Mouse (Mus musculus) small intestine, adult 2 months (tissue): ENCODE data around the gene Trub1. TPM values are rescaled to one million over a fixed set of nuclear protein-coding genes. Genes with fewer than 3 reads are reported as not detected.

Experiments
- H3K27ac ChIP-seq: fragments of 200-500 bp; 2 replicates; pipeline ENCODE4 v1.5.1; 2012; ENCODE audit warnings: low read depth, low read length, control low read depth, inconsistent platforms; ENCODE audit not compliant: insufficient read depth
- H3K27me3 ChIP-seq: fragments of 200-500 bp; 2 replicates; pipeline ENCODE4 v1.6.1; 2012; ENCODE audit warnings: mild to moderate bottlenecking, moderate library complexity, low read length, inconsistent platforms; ENCODE audit not compliant: control insufficient read depth, insufficient read depth
- H3K36me3 ChIP-seq: fragments of 200-500 bp; 2 replicates; pipeline ENCODE4 v1.6.1; 2012; ENCODE audit warnings: mild to moderate bottlenecking, low read length, control low read depth, inconsistent platforms; ENCODE audit not compliant: control insufficient read depth, insufficient read depth
- H3K4me1 ChIP-seq: fragments of 200-500 bp; 2 replicates; pipeline ENCODE4 v1.6.1; 2012; ENCODE audit warnings: low read length, inconsistent platforms, mixed read lengths; ENCODE audit not compliant: control insufficient read depth, insufficient read depth, insufficient read length
- H3K4me3 ChIP-seq: fragments of 200-500 bp; 2 replicates; pipeline ENCODE4 v1.5.1; 2012; ENCODE audit warnings: low read depth, mild to moderate bottlenecking, control low read depth, inconsistent platforms, low read length, moderate library complexity
- CTCF ChIP-seq: fragments of 200-500 bp; IDR thresholded peaks from 2 replicates; pipeline ENCODE4 v1.5.1; 2012; ENCODE audit warnings: low read depth, mild to moderate bottlenecking, control low read depth, inconsistent platforms, low read length, moderate library complexity, mixed read lengths; ENCODE audit not compliant: insufficient replicate concordance, insufficient read length; ENCODE audit errors: extremely low read depth
- POLR2A ChIP-seq: fragments of 200-500 bp; IDR thresholded peaks from 2 replicates; pipeline ENCODE4 v1.6.1; 2012; ENCODE audit warnings: low read depth, mild to moderate bottlenecking, control low read depth, inconsistent platforms, low read length, moderate library complexity
- WGBS: fragments of 180-500 bp; shearing (Covaris S2); methylation state at CpG from one replicate; pipeline ENCODE4 v1.1.7; 2018; 5-methylcytosine and 5-hydroxymethylcytosine counted together
- polyA plus RNA-seq: library from polyadenylated mRNA; depleted of rRNA; stranded (reverse); fragments of >200 nt; gene quantifications from 2 replicates; pipeline ENCODE4 v1.2.3, GENCODE M21; 2012

Gene Trub1
- polyA plus RNA-seq, 1 experiment: 1.6 TPM

- H3K36me3 ChIP-seq: peaks cover 2% of the 10 kb centered on the region
- no peak for TF ChIP-seq POLR2A
- no peak for TF ChIP-seq CTCF
- H3K27me3 ChIP-seq: no peaks in the 10 kb centered on the region
- H3K27ac ChIP-seq: no peak overlapping the region
- H3K4me3 ChIP-seq: no peak overlapping the region
- WGBS: 58% methylated on average over 5 of the region's 5 CpGs
- no peaks in the 10 kb centered on the region for H3K4me1 ChIP-seq
Measured at GRCm38 (mm10) chr19:57494020-57494419, 41.3 kb downstream of the Trub1 start.

GRCm38 (mm10) chr19:57498110-57498743 is 45.5 kb downstream of the Trub1 start:
- Histone ChIP-seq H3K27ac (no peak overlapping the region), H3K36me3 (no peaks in the 10 kb centered on the region), H3K4me1 (no peaks in the 10 kb centered on the region), H3K27me3 (no peaks in the 10 kb centered on the region), H3K4me3 (no peak overlapping the region)
- 60% methylated on average over 10 of the region's 10 CpGs for WGBS
- no peak for TF ChIP-seq CTCF
- TF ChIP-seq POLR2A: no peak

DNA sequence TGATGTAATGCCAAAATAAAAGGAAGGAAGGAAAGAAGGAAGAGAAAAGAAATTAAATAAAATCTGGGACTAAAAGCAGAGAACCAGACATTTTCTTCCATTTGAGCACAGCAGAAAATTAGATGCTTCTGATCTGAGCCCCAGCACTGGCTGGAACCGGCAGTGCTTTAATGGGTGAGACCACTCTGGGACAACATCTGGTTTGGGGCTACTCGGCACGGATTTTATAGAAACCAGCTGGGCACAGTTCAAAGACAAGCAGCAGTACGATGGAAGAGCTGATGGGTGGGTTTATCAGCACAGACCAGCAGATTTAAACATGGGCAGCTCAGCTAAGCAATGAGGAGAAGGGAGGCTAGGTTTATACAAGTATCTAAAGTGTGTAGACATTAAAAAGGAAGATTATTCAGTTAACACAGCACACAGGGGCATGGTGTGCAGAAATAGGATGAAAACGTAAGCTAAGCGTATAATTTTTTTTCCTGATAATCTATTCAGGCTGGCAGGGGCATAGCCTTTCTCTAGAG is 46.2 kb downstream of the Trub1 start:
- Histone ChIP-seq H3K4me1 (no peaks in the 10 kb centered on the region), H3K27ac (no peak overlapping the region), H3K36me3 (no peaks in the 10 kb centered on the region), H3K4me3 (no peak overlapping the region), H3K27me3 (no peaks in the 10 kb centered on the region)
- TF ChIP-seq CTCF: no peak
- no peak for TF ChIP-seq POLR2A
- 72% methylated on average over 6 of the region's 6 CpGs for WGBS

GRCm38 (mm10) chr19:57500254-57500653 is 47.5 kb downstream of the Trub1 start:
- no peak for TF ChIP-seq POLR2A
- TF ChIP-seq CTCF: no peak
- H3K36me3 ChIP-seq: no peaks in the 10 kb centered on the region
- H3K27me3 ChIP-seq: no peaks in the 10 kb centered on the region
- H3K4me3 ChIP-seq: no peak overlapping the region
- H3K4me1 ChIP-seq: no peaks in the 10 kb centered on the region
- WGBS: 96% methylated on average over 5 of the region's 5 CpGs
- H3K27ac ChIP-seq: no peak overlapping the region

- Histone ChIP-seq H3K4me3 (no peak overlapping the region), H3K27ac (no peak overlapping the region), H3K36me3 (no peaks in the 10 kb centered on the region), H3K4me1 (no peaks in the 10 kb centered on the region), H3K27me3 (no peaks in the 10 kb centered on the region)
- 77% methylated on average over 6 of the region's 6 CpGs for WGBS
- TF ChIP-seq POLR2A (no peak), CTCF (no peak)
Measured at GRCm38 (mm10) chr19:57503144-57503543, 50.4 kb downstream of the Trub1 start.

DNA sequence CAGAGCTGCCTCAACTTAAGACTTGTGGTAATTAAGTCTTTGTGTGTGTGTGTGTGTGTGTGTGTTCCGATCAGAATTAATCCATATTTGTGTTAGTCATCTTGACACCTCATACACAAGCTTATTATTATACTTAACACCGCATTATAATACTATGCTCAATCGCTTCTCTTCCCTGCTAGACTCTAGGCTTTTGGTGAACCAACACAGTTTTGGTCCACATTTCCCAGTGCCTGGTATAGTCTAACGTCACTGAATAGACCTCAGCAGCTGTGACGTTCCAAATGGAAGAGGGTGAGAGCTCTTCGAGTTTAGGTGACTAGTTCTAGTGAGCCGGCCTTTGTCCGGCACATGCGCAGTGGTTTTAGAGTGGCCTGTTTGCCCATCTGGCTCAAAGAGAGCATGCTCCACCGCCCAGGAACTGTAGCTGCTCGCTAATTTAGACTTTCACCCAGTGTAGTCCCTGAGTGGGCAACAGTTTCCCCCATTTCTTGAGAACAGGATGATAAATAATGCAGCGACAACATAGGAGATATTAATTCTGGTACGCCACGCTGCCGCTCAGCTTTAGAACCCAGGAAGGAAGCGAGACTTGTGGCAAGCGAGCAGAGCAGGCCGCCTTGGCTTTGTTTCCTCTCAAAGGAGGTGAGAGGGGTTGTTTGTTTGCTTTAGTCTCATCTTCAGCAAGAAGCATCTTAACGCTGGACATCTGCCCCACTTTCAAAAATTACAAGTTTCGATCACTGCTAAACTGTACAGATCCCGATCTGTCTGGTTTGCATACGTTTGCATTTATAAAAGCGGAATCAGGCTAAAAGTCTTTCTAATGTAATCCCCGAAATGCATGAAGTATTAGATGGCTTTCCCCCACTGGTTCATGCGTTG is 52.6 kb downstream of the Trub1 start:
- 89% methylated on average over 25 of the region's 25 CpGs for WGBS
- Histone ChIP-seq H3K4me1 (no peaks in the 10 kb centered on the region), H3K4me3 (no peak overlapping the region), H3K27me3 (no peaks in the 10 kb centered on the region), H3K27ac (no peak overlapping the region), H3K36me3 (no peaks in the 10 kb centered on the region)
- no peak for TF ChIP-seq POLR2A

DNA sequence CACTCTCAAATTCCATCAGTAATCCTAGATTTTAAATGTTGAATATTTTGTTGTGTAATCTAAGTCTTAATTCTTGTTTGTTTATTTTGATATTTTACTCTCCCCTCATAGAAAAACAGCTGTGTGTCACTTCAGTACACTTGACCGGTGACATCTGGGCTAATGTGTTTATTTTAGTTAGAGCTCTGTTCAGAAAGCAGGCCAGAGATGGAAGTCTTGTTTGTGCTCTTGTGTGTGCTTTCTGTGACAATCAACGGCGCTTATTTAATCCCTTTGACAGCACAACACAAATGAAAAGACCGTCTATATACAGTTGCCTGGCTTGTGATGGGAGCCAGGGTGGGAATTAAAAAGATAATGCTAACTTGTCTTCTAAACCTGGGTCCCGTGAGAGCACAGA is 53.9 kb downstream of the Trub1 start:
- Histone ChIP-seq H3K27ac (no peak overlapping the region), H3K4me1 (no peaks in the 10 kb centered on the region), H3K27me3 (no peaks in the 10 kb centered on the region), H3K4me3 (no peak overlapping the region), H3K36me3 (no peaks in the 10 kb centered on the region)
- 39% methylated on average over 5 of the region's 5 CpGs for WGBS
- TF ChIP-seq CTCF: no peak
- no peak for TF ChIP-seq POLR2A
